In genomic region chr12:86220200-86221021, GRCm38 (mm10) we compare ENCODE assay signal across 9 mouse cellular contexts. TPM values are rescaled to one million over a fixed set of nuclear protein-coding genes. Genes with fewer than 3 reads are reported as not detected.
DNase-seq lines count a peak whose midpoint lies in the region; ATAC-seq lines count a peak whose summit lies in the region.
"Had no signal": no experiment of that assay in that cellular context is flagged by ENCODE, and none has a peak within 500 bp of the region (broad histone marks: within the 10 kb centered on the region; RNA-seq: fewer than 3 reads in every experiment).

No protein-coding gene starts in this region.

- DNase-seq in layer of hippocampus, adult 9-11 months = peak; percentile 13
- no peak for DNase-seq in layer of hippocampus, adult 11-12 months (ENCODE audit: low spot score)
- DNase-seq in limb, embryonic 11.5 days (ENCODE audit: low spot score) = peak; percentile 51
- no peak for DNase-seq in gastrocnemius, postnatal 14 days
- DNase-seq in lung, postnatal 4 days = no peak
- DNase-seq in cerebellum, adult 9-11 months = no peak
- DNase-seq: spleen, adult 18-20 months had no signal

- H3K9me3 ChIP-seq in embryonic facial prominence, embryonic 13.5 days = no peaks in the 10 kb centered on the region
- H3K9me3 ChIP-seq in limb, embryonic 11.5 days (ENCODE audit: control insufficient read depth, low read length) = no peaks in the 10 kb centered on the region
- H3K9me3 ChIP-seq in neural tube, embryonic 15.5 days (replicated peaks) = no peaks in the 10 kb centered on the region

- peak overlapping the region; percentile 39 for H3K4me3 ChIP-seq in embryonic facial prominence, embryonic 13.5 days
- peak overlapping the region; percentile 28 for H3K4me3 ChIP-seq in limb, embryonic 11.5 days (ENCODE audit: low read depth, low read length)
- peak overlapping the region; percentile 33 for H3K4me3 ChIP-seq in neural tube, embryonic 15.5 days (replicated peaks)

- H3K36me3 ChIP-seq in embryonic facial prominence, embryonic 13.5 days = no peaks in the 10 kb centered on the region
- H3K36me3 ChIP-seq in limb, embryonic 11.5 days (ENCODE audit: control insufficient read depth, insufficient read depth, low read length) = no peaks in the 10 kb centered on the region
- no peaks in the 10 kb centered on the region for H3K36me3 ChIP-seq in neural tube, embryonic 15.5 days

- H3K4me2 ChIP-seq in embryonic facial prominence, embryonic 13.5 days = peak overlapping the region; percentile 67
- peak overlapping the region; percentile 68 for H3K4me2 ChIP-seq in limb, embryonic 11.5 days (ENCODE audit: low read depth, severe bottlenecking)
- peak overlapping the region; percentile 78 for H3K4me2 ChIP-seq in neural tube, embryonic 15.5 days

- peak overlapping the region; percentile 54 for H3K9ac ChIP-seq in embryonic facial prominence, embryonic 13.5 days
- peak overlapping the region; percentile 59 for H3K9ac ChIP-seq in limb, embryonic 11.5 days (ENCODE audit: low read length)
- H3K9ac ChIP-seq in neural tube, embryonic 15.5 days (replicated peaks) = peak overlapping the region; percentile 8; the same call in 1 of the 2 replicates

- ATAC-seq in embryonic facial prominence, embryonic 13.5 days (ENCODE audit: insufficient number of reproducible peaks, insufficient read depth, low FRiP score, low TSS enrichment, low read depth) = no peak
- ATAC-seq in limb, embryonic 11.5 days (ENCODE audit: insufficient number of reproducible peaks, low FRiP score, low TSS enrichment, low read depth) = no peak
- ATAC-seq in neural tube, embryonic 15.5 days (ENCODE audit: low FRiP score) = peak; percentile 43; the same call in 1 of the 2 replicates

- peaks cover 16% of the 10 kb centered on the region for H3K4me1 ChIP-seq in embryonic facial prominence, embryonic 13.5 days
- peaks cover 6% of the 10 kb centered on the region; the same call in 1 of the 2 replicates for H3K4me1 ChIP-seq in limb, embryonic 11.5 days (ENCODE audit: control insufficient read depth, insufficient read depth, low read length)
- H3K4me1 ChIP-seq in neural tube, embryonic 15.5 days = peaks cover 26% of the 10 kb centered on the region

- intact Hi-C loops in gastrocnemius, postnatal 14 days (cut with DNase I; ENCODE audit: low total_unique reads) = no loop called here

- WGBS in embryonic facial prominence, embryonic 13.5 days = 6% methylated on average over 38 of the region's 38 CpGs
- WGBS in limb, embryonic 11.5 days = 6% methylated on average over 38 of the region's 38 CpGs
- WGBS in neural tube, embryonic 15.5 days = 4% methylated on average over 38 of the region's 38 CpGs

- no peak overlapping the region for H3K27ac ChIP-seq in embryonic facial prominence, embryonic 13.5 days
- H3K27ac ChIP-seq in limb, embryonic 11.5 days (replicated peaks; ENCODE audit: low read depth, low read length) = no peak overlapping the region; the same call in 1 of the 2 replicates
- 0 out of 2 replicates have a peak overlapping the region, but pooled peaks have one; percentile 23 for H3K27ac ChIP-seq in neural tube, embryonic 15.5 days (replicated peaks)

- H3K27me3 ChIP-seq in embryonic facial prominence, embryonic 13.5 days = peaks cover 58% of the 10 kb centered on the region
- H3K27me3 ChIP-seq in limb, embryonic 11.5 days (ENCODE audit: control insufficient read depth, insufficient read depth, low read length) = peaks cover 18% of the 10 kb centered on the region
- H3K27me3 ChIP-seq in neural tube, embryonic 15.5 days (replicated peaks) = peaks cover 25% of the 10 kb centered on the region

RNA-seq across cellular contexts. Expression of gene Gpatch2l, which starts 21.2 kb away (rescaled TPM):
- polyA plus RNA-seq in embryonic facial prominence, embryonic 13.5 days (2015; fragmentation: Nextera tagmentation; extraction: Ambion mirVana) = 19.8 and 22.1 TPM in 2 replicates
- polyA plus RNA-seq in limb, embryonic 11.5 days (2014; fragmentation: Nextera tagmentation; extraction: Ambion mirVana) = 14.6 and 17.5 TPM in 2 replicates
- 20.8 and 25.0 TPM in 2 replicates for polyA plus RNA-seq in neural tube, embryonic 15.5 days (2015; fragmentation: Nextera tagmentation; extraction: Ambion mirVana)
- 10 to 100 TPM; 10.1 to 11.6 TPM for total RNA-seq in gastrocnemius, postnatal 14 days (2021)

Comparison
In these comparisons a context has a peak if more than half of its experiments do, and no peak if none do; other contexts are left out.
1. DNase-seq: peak in layer of hippocampus, adult 9-11 months (single experiment) and limb, embryonic 11.5 days (single experiment); none in layer of hippocampus, adult 11-12 months (single experiment), gastrocnemius, postnatal 14 days (single experiment), lung, postnatal 4 days (0 of 2) and cerebellum, adult 9-11 months (single experiment).
2. H3K9ac ChIP-seq: peak in every context shown above with its lines; median percentile 59 in limb, embryonic 11.5 days; 54 in embryonic facial prominence, embryonic 13.5 days; 8 in neural tube, embryonic 15.5 days.
3. Peak in every context shown above with its lines, with median percentiles within 50 percentile points of each other: H3K4me2 ChIP-seq and H3K4me3 ChIP-seq.